Mouse (Mus musculus): ENCODE measurements around the gene Tmc7.

DNA sequence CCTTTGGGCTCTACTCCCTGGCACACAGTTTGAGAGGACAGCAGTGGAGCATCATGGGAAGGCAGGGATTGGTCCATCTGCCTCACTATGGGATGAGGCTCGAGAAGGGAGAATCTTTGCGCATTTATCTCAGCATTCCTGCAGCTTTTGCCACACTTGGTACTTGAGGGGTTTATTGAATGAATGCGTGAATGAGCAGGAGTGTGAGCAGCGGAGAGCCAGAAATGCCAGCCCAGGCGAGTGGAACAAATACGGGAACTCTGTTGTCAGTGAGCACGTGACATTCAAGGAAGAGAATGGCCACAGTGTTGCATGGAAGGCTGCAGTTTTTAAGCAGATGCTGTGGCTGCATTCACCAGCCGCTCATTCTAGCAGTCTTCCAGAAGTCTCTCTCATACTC is 82.2 kb downstream of the Tmc7 start:
- TF ChIP-seq CTCF (IDR thresholded peaks at IDR 0.05; ENCODE audit: insufficient read depth, low read length) (no peak), POLR2A (IDR thresholded peaks at IDR 0.05; ENCODE audit: borderline replicate concordance, extremely low read depth, low read depth, low read length) (no peak)
